Mouse (Mus musculus) forebrain, embryonic 11.5 days (tissue): ENCODE data around the gene Selenom. TPM values are rescaled to one million over a fixed set of nuclear protein-coding genes. Genes with fewer than 3 reads are reported as not detected.

Source experiments
- ATAC-seq: fragments of 200-750 bp; cut with Nextera tagmentation; replicated peaks from 2 replicates; pipeline ENCODE4 v1.8.0; 2017; ENCODE audit warnings: moderate TSS enrichment; ENCODE audit not compliant: low FRiP score
- DNase-seq: peaks from one replicate; pipeline ENCODE4 v3.0.0-alpha.2; 2017; ENCODE audit warnings: low spot score
- H3K27ac ChIP-seq: fragments of 300-500 bp; sonication (generic); 2 replicates; pipeline ENCODE4 v1.5.1; 2014; ENCODE audit warnings: low read depth, low read length
- H3K27me3 ChIP-seq: fragments of 300-500 bp; sonication (generic); 2 replicates; pipeline ENCODE4 v1.6.1; 2014; ENCODE audit warnings: mild to moderate bottlenecking, low read length, mixed read lengths; ENCODE audit not compliant: control insufficient read depth, insufficient read depth
- H3K36me3 ChIP-seq: fragments of 300-500 bp; sonication (generic); 2 replicates; pipeline ENCODE4 v1.6.1; 2014; ENCODE audit warnings: mild to moderate bottlenecking, low read length, moderate library complexity, mixed read lengths; ENCODE audit not compliant: control insufficient read depth, insufficient read depth
- H3K4me1 ChIP-seq: fragments of 300-500 bp; sonication (generic); replicated peaks from 2 replicates; pipeline ENCODE4 v1.6.1; 2014; ENCODE audit warnings: low read length, mixed read lengths; ENCODE audit not compliant: control insufficient read depth, insufficient read depth
- H3K4me2 ChIP-seq: fragments of 300-500 bp; sonication (generic); 2 replicates; pipeline ENCODE4 v1.6.1; 2014; ENCODE audit warnings: low read depth, mild to moderate bottlenecking, low read length, moderate library complexity, mixed read lengths; ENCODE audit not compliant: severe bottlenecking
- H3K4me3 ChIP-seq: fragments of 300-500 bp; sonication (generic); 2 replicates; pipeline ENCODE4 v1.5.1; 2014; ENCODE audit warnings: low read depth, low read length
- H3K9ac ChIP-seq: fragments of 300-500 bp; sonication (generic); 2 replicates; pipeline ENCODE4 v1.6.1; 2014; ENCODE audit warnings: low read length
- H3K9me3 ChIP-seq: fragments of 300-500 bp; sonication (generic); 2 replicates; pipeline ENCODE4 v1.6.1; 2016; ENCODE audit warnings: low read length, mixed read lengths; ENCODE audit not compliant: control insufficient read depth
- WGBS: fragments of 180-500 bp; shearing (Covaris S2); extraction: QIAGEN DNeasy Blood & Tissue Kit; methylation state at CpG from one replicate; pipeline ENCODE4 v1.1.7; 2014; 5-methylcytosine and 5-hydroxymethylcytosine counted together
- polyA plus RNA-seq: library from polyadenylated mRNA; unstranded; fragments of >200 nt; fragmentation: Nextera tagmentation; extraction: Ambion mirVana; gene quantifications from 2 replicates; pipeline ENCODE4 v1.2.1, GENCODE M21; 2014

Selenom gene
- polyA plus RNA-seq, 1 experiment from 2014 or later: 47.3 TPM

DNA sequence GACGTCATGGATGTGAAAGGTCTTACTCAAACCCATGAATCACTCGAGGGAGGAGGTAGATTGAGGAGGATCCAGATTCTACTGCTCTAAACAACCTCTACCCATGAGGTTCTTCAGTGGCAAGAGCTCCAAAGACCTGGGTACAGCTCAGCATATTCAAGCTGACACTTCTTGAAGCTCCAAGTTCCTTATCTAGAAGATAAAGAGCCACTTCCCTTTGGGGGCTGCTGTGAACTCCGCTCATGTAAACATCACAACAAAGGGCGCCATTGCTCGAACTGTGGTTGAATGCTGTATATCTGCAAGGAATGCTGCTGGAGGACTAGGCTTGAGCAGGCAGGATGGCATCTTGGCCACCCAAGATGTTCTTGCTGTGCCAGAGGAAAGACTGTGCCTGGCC is 25.4 kb upstream of the Selenom start:
- no peak overlapping the region for H3K9ac ChIP-seq
- H3K36me3 ChIP-seq: no peaks in the 10 kb centered on the region
- no peaks in the 10 kb centered on the region for H3K9me3 ChIP-seq
- H3K4me1 ChIP-seq: 0 out of 2 replicates have a peak, but pooled peaks cover 2% of the 10 kb centered on the region
- DNase-seq (no peak), ATAC-seq (no peak)
- H3K27me3 ChIP-seq: no peaks in the 10 kb centered on the region
- H3K27ac ChIP-seq: no peak overlapping the region
- 86% methylated on average over 5 of the region's 5 CpGs for WGBS
- H3K4me3 ChIP-seq: no peak overlapping the region
- H3K4me2 ChIP-seq: no peak overlapping the region

DNA sequence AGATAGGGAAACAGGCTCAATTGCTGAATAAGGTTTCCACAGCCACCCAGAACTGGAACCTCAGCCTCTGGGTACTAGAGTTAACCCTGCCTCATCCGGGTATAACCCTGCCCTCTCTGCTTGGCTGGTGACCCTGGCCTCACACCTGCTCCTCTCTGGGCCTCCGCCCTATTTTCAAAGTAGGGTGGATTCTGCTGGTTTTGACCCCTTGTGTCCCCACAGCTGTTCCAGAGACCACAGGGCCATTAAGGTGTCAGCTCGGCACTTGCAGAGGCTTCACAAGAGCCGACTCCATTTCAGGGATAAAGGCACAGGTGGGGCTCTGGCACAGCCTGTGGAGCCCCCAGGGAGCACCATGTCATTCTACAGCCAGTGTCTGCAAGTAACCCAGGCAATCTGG is 21.7 kb upstream of the Selenom start:
- no peak overlapping the region for H3K9ac ChIP-seq
- H3K27me3 ChIP-seq: no peaks in the 10 kb centered on the region
- no peaks in the 10 kb centered on the region for H3K9me3 ChIP-seq
- no peak overlapping the region for H3K4me3 ChIP-seq
- 0 out of 2 replicates have a peak, but pooled peaks cover 2% of the 10 kb centered on the region for H3K4me1 ChIP-seq
- DNase-seq (no peak), ATAC-seq (no peak)
- 79% methylated on average over 4 of the region's 4 CpGs for WGBS
- no peak overlapping the region for H3K27ac ChIP-seq
- H3K4me2 ChIP-seq: no peak overlapping the region
- no peaks in the 10 kb centered on the region for H3K36me3 ChIP-seq

DNA sequence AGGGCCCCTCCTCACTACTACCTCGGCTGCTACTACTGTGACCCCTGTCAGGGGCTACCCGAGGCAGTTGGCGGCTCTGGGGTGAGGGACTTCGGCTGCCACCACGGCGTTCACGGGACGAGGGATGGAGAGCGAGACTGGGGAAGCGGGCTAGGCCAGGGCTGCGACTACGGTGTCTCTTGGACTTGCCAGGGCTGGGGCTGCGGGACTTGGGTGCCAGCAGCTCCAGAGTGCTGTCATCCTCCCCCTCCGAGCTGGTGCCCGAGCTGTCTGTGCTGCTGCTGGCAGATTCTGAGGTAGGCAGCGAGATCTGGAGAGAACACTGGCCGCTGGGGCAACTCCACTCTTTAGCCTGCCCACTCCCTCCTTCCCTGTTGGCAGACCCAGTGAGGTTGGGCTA is 19.6 kb upstream of the Selenom start:
- 85% methylated on average over 17 of the region's 17 CpGs for WGBS
- H3K9ac ChIP-seq: no peak overlapping the region
- H3K27ac ChIP-seq: no peak overlapping the region
- no peaks in the 10 kb centered on the region for H3K9me3 ChIP-seq
- no peak for ATAC-seq
- H3K36me3 ChIP-seq: no peaks in the 10 kb centered on the region
- H3K27me3 ChIP-seq: no peaks in the 10 kb centered on the region
- H3K4me2 ChIP-seq: no peak overlapping the region
- H3K4me1 ChIP-seq: 0 out of 2 replicates have a peak, but pooled peaks cover 2% of the 10 kb centered on the region
- no peak overlapping the region for H3K4me3 ChIP-seq
- DNase-seq: no peak

DNA sequence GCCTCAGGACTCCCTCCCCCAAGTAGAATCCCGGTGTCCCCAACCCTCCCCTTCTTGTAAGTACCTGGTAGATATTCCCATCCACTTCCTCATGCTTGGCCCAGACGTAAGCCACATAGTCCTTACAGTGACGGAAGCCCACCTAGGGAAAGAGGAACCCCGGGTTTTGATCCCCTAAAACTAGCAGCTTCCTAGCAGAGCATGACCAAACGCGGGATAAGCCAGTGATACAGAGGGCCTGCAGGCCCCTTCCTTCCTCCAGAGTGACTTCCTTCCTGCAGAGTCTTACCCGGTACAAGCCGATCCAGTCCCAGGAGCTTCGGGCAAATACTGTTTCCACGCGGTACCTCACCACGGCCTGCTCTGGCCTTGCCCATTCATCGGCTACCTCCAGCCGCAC is 19.0 kb upstream of the Selenom start:
- Histone ChIP-seq H3K4me2 (no peak overlapping the region), H3K9ac (no peak overlapping the region), H3K4me1 (0 out of 2 replicates have a peak, but pooled peaks cover 2% of the 10 kb centered on the region), H3K4me3 (no peak overlapping the region), H3K9me3 (no peaks in the 10 kb centered on the region), H3K27me3 (no peaks in the 10 kb centered on the region), H3K36me3 (no peaks in the 10 kb centered on the region), H3K27ac (no peak overlapping the region)
- WGBS: 90% methylated on average over 14 of the region's 14 CpGs
- ATAC-seq (no peak), DNase-seq (no peak)

DNA sequence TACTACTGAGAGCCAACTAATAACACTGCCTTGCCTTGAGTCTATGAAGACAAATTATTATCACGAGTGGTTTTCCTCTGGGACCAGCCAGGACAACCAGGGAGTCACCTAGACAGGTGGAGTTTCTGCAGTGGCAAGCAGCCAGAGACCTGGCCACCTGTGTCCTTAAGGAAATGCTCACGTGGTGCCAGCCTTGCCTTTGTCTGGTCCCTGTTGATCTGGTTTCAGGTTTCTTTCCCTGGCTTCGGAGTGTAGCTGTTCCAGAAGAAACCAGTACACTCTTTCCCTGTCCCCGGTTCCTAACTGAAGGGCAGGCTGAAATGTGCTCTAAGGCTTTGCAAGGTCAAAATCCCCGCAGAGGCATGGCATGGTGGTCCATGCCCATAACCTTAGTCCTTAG is 17.7 kb upstream of the Selenom start:
- no peaks in the 10 kb centered on the region for H3K9me3 ChIP-seq
- 59% methylated on average over 5 of the region's 5 CpGs for WGBS

DNA sequence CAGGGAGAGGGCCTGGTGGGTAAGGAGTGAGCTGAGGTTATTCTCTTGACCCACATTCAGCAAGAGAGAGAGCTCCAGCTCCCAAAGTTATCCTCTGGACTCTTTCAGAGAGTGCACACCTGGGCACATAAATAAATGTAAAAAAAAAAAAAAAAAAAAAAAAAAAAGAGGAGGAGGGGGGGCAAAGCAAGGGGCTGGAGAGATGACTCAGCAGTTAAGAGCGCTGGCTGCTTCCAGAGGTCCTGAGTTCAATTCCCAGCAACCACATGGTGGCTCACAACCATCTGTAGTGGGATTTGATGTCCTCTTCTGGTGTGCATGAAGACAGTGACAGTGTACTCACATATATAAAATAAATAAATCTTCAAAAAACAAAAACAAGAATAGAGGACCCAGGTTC is 17.2 kb upstream of the Selenom start:
- no peak overlapping the region for H3K9ac ChIP-seq
- H3K27me3 ChIP-seq: no peaks in the 10 kb centered on the region
- H3K27ac ChIP-seq: no peak overlapping the region
- no peak overlapping the region for H3K4me3 ChIP-seq
- H3K4me2 ChIP-seq: no peak overlapping the region
- DNase-seq: no peak
- H3K4me1 ChIP-seq: no peaks in the 10 kb centered on the region
- no peaks in the 10 kb centered on the region for H3K9me3 ChIP-seq
- no peaks in the 10 kb centered on the region for H3K36me3 ChIP-seq
- 93% methylated on average over 1 of the region's 1 CpGs for WGBS
- ATAC-seq: no peak

More for the DNA sequence above, 17.7 kb upstream of the Selenom start:
- no peaks in the 10 kb centered on the region for H3K36me3 ChIP-seq
- H3K4me2 ChIP-seq: no peak overlapping the region
- no peak overlapping the region for H3K27ac ChIP-seq
- no peaks in the 10 kb centered on the region for H3K27me3 ChIP-seq
- H3K9ac ChIP-seq: no peak overlapping the region
- 0 out of 2 replicates have a peak, but pooled peaks cover 2% of the 10 kb centered on the region for H3K4me1 ChIP-seq
- peak; percentile 32 for DNase-seq
- no peak for ATAC-seq
- no peak overlapping the region for H3K4me3 ChIP-seq

DNA sequence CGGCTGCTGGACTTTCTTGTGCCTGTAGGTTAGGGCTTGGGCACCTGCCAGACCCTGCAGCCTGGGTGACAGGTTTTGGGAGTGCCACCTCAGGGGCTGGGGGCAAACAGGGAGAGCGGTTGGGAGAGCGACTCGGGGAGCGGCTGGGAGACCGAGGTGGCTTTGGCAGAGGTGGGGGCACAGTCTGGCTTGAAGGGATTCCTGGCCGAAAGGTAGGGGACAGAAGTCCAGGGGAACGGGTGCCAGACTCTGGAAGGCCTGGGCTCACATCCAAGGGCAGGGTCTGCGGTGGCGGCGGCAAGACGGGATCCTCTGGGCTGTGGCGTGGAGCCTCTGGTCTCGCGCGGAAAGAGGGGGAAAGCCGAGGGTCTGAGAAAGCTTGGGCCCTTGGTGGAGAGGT is 12.4 kb upstream of the Selenom start:
- 81% methylated on average over 17 of the region's 17 CpGs for WGBS
- DNase-seq (no peak), ATAC-seq (no peak)
- H3K9me3 ChIP-seq: no peaks in the 10 kb centered on the region
- H3K4me1 ChIP-seq: no peaks in the 10 kb centered on the region
- no peak overlapping the region for H3K4me3 ChIP-seq
- no peaks in the 10 kb centered on the region for H3K36me3 ChIP-seq
- H3K27me3 ChIP-seq: no peaks in the 10 kb centered on the region
- H3K27ac ChIP-seq: no peak overlapping the region
- H3K4me2 ChIP-seq: no peak overlapping the region
- H3K9ac ChIP-seq: no peak overlapping the region

DNA sequence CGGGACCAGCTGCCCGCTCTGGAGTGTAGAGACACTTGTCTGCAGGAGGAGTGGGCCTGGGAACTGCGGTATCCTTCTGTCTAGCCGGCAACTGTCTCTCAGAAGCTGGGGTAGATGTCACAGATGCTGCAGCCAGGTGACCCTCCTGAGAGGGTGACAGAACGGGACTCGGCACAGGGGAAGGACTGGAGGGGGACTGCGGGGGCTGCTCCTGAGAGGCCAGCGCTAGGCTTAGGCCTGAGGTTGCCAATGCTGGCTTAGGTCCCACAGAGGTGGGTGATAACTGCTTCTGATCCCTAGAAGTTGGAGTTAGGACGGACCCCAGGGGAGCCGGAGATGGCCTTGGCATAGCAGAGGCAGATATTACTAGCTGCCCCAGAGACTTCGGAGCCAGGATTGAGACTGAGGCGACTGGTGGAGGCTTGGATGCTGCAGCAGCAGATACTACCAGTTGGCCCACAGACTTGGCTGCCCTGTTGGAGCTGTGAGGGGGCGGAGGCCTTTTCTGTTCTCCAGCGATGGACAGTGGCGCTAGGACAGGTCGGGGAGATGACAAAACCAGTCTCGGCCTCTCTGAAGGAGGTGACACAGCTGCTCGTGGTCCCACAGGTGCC is 11.9 kb upstream of the Selenom start:
- Histone ChIP-seq H3K4me1 (no peaks in the 10 kb centered on the region), H3K9ac (no peak overlapping the region), H3K36me3 (no peaks in the 10 kb centered on the region), H3K27me3 (no peaks in the 10 kb centered on the region), H3K27ac (no peak overlapping the region), H3K4me3 (no peak overlapping the region), H3K4me2 (no peak overlapping the region), H3K9me3 (no peaks in the 10 kb centered on the region)
- DNase-seq (no peak), ATAC-seq (no peak)
- 83% methylated on average over 18 of the region's 18 CpGs for WGBS
